Mouse (Mus musculus) cerebellum, adult 9-11 months (tissue): Measurements from ENCODE around the gene Krtap8-1.

Experiments
- DNase-seq: peaks from one replicate; pipeline ENCODE4 v3.0.0; 2022

Krtap8-1 gene

GRCm38 (mm10) chr16:89487852-89488251 is at the start of gene Krtap8-1:
Gene Krtap8-1, minus strand, starts transcription at chr16:89487952.
- no peak for DNase-seq

GRCm38 (mm10) chr16:89537349-89537748 is 49.6 kb upstream of the Krtap8-1 start:
- no peak for DNase-seq

GRCm38 (mm10) chr16:89530547-89530946 is 42.8 kb upstream of the Krtap8-1 start:
- no peak for DNase-seq

GRCm38 (mm10) chr16:89529846-89530245 is 42.1 kb upstream of the Krtap8-1 start:
- no peak for DNase-seq

GRCm38 (mm10) chr16:89528380-89528779 is 40.6 kb upstream of the Krtap8-1 start:
- DNase-seq, result no peak

- DNase-seq, result no peak
Observed at GRCm38 (mm10) chr16:89520996-89521395, 33.2 kb upstream of the Krtap8-1 start.

GRCm38 (mm10) chr16:89520555-89520954 is 32.8 kb upstream of the Krtap8-1 start:
- DNase-seq, result no peak

- DNase-seq, result no peak
Observed at GRCm38 (mm10) chr16:89520091-89520490, 32.3 kb upstream of the Krtap8-1 start.

- DNase-seq, result peak; percentile 10
Observed at GRCm38 (mm10) chr16:89517635-89518034, 29.9 kb upstream of the Krtap8-1 start.

- DNase-seq, result no peak
Observed at GRCm38 (mm10) chr16:89513431-89513830, 25.7 kb upstream of the Krtap8-1 start.

- no peak for DNase-seq
Observed at GRCm38 (mm10) chr16:89508223-89508622, 20.5 kb upstream of the Krtap8-1 start, which contains the start of gene Krtap7-1. Gene Krtap7-1, minus strand, starts transcription at chr16:89508323.

- DNase-seq, result no peak
Observed at GRCm38 (mm10) chr16:89503571-89503970, 15.8 kb upstream of the Krtap8-1 start.

GRCm38 (mm10) chr16:89501870-89502269 is 14.1 kb upstream of the Krtap8-1 start:
- no peak for DNase-seq

GRCm38 (mm10) chr16:89497002-89497401 is 9.2 kb upstream of the Krtap8-1 start:
- DNase-seq, result no peak

GRCm38 (mm10) chr16:89495394-89496153 is 7.8 kb upstream of the Krtap8-1 start:
- DNase-seq, result no peak

GRCm38 (mm10) chr16:89477679-89478314 is 10.0 kb downstream of the Krtap8-1 start:
- DNase-seq, result no peak

GRCm38 (mm10) chr16:89461189-89461588 is 26.6 kb downstream of the Krtap8-1 start:
- no peak for DNase-seq
